Mouse (Mus musculus) brain, embryonic 14.5 days (tissue): ENCODE measurements around the gene Asah2.

ENCODE experiments used
- CTCF ChIP-seq: fragments of 200-500 bp; IDR thresholded peaks from 2 replicates; pipeline ENCODE4 v1.5.1; 2012; ENCODE audit warnings: inconsistent platforms, mild to moderate bottlenecking, moderate library complexity, borderline replicate concordance; ENCODE audit not compliant: insufficient read depth, insufficient read length; ENCODE audit errors: extremely low read depth
- POLR2A ChIP-seq: fragments of 200-500 bp; IDR thresholded peaks from 2 replicates; pipeline ENCODE4 v1.6.1; 2012; ENCODE audit warnings: mild to moderate bottlenecking, inconsistent platforms, borderline replicate concordance; ENCODE audit not compliant: poor library complexity, insufficient read depth, insufficient read length, severe bottlenecking; ENCODE audit errors: extremely low read depth

DNA sequence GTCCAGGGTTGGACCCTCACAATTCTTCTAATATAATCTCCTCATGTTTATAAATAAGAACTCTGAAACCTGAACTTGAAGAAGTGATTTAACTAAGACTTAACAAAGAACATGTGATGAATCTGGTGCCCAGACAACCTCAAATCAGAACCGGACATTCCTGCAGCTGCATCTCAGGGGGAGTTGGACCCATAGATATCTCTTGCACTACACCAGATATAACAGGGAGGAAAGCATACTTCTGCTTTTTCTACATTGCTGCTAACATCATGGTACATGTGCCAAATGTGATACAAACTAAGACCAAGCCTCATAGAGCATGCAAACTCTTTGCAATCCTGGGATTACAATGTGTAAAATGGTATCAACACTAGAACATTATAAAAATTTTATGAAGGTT lies 51.8 kb downstream of the Asah2 start:
- TF ChIP-seq POLR2A (no peak), CTCF (no peak)
